In genomic region chr10:59091556-59091955, GRCm38 (mm10) we compare ENCODE assay signal across 22 mouse cellular contexts.
DNase-seq lines count a peak whose midpoint lies in the region; ATAC-seq and TF ChIP-seq lines count a peak whose summit lies in the region.
"Had no signal": no experiment of that assay in that cellular context is flagged by ENCODE, and none has a peak within 500 bp of the region (broad histone marks: within the 10 kb centered on the region; RNA-seq: fewer than 3 reads in every experiment).

No protein-coding gene starts in this region.

- no peaks in the 10 kb centered on the region for H3K79me2 ChIP-seq in heart, adult 2 months (replicated peaks; ENCODE audit: control insufficient read depth, insufficient read depth, low read length)

- no peak overlapping the region for H3K4me2 ChIP-seq in hindbrain, embryonic 13.5 days
- H3K4me2 ChIP-seq in hindbrain, embryonic 12.5 days (replicated peaks), result no peak overlapping the region
- no peak overlapping the region for H3K4me2 ChIP-seq in neural tube, embryonic 13.5 days
- no peak overlapping the region for H3K4me2 ChIP-seq in forebrain, postnatal 0 days (ENCODE audit: low read depth)
- H3K4me2 ChIP-seq: embryonic facial prominence, embryonic 15.5 days; limb, embryonic 12.5 days; liver, embryonic 11.5 days had no signal

- no peaks in the 10 kb centered on the region for H3K9me3 ChIP-seq in hindbrain, embryonic 13.5 days
- H3K9me3 ChIP-seq in hindbrain, embryonic 12.5 days (replicated peaks), result no peaks in the 10 kb centered on the region
- H3K9me3 ChIP-seq in neural tube, embryonic 13.5 days, result no peaks in the 10 kb centered on the region
- H3K9me3 ChIP-seq in forebrain, postnatal 0 days (ENCODE audit: low read length), result no peaks in the 10 kb centered on the region
- H3K9me3 ChIP-seq: embryonic facial prominence, embryonic 15.5 days; limb, embryonic 12.5 days had no signal

- H3K9ac ChIP-seq in hindbrain, embryonic 13.5 days, result no peak overlapping the region
- H3K9ac ChIP-seq in hindbrain, embryonic 12.5 days, result no peak overlapping the region
- H3K9ac ChIP-seq in neural tube, embryonic 13.5 days, result no peak overlapping the region
- no peak overlapping the region for H3K9ac ChIP-seq in forebrain, postnatal 0 days
- no peak overlapping the region for H3K9ac ChIP-seq in heart, adult 2 months (ENCODE audit: low read depth, low read length)
- H3K9ac ChIP-seq: embryonic facial prominence, embryonic 15.5 days; limb, embryonic 12.5 days; liver, postnatal 0 days had no signal

- H3K4me1 ChIP-seq in hindbrain, embryonic 13.5 days (replicated peaks), result peaks cover 59% of the 10 kb centered on the region
- H3K4me1 ChIP-seq in hindbrain, embryonic 12.5 days, result peaks cover 45% of the 10 kb centered on the region
- H3K4me1 ChIP-seq in neural tube, embryonic 13.5 days (replicated peaks), result peaks cover 48% of the 10 kb centered on the region
- peaks cover 40% of the 10 kb centered on the region for H3K4me1 ChIP-seq in forebrain, postnatal 0 days (ENCODE audit: insufficient read depth)
- no peaks in the 10 kb centered on the region for H3K4me1 ChIP-seq in heart, adult 2 months (ENCODE audit: control insufficient read depth, insufficient read depth, low read length)
- H3K4me1 ChIP-seq in thymus, adult 2 months (replicated peaks; ENCODE audit: control insufficient read depth, insufficient read depth, low read length), result no peaks in the 10 kb centered on the region
- H3K4me1 ChIP-seq: limb, embryonic 12.5 days had no signal

- peak overlapping the region; percentile 87 for H3K27ac ChIP-seq in hindbrain, embryonic 13.5 days
- H3K27ac ChIP-seq in hindbrain, embryonic 12.5 days, result no peak overlapping the region
- H3K27ac ChIP-seq in neural tube, embryonic 13.5 days (replicated peaks), result peak overlapping the region; percentile 79
- H3K27ac ChIP-seq in forebrain, postnatal 0 days (ENCODE audit: low read depth, low read length), result peak overlapping the region; percentile 88
- no peak overlapping the region for H3K27ac ChIP-seq in heart, adult 2 months
- H3K27ac ChIP-seq in thymus, adult 2 months (ENCODE audit: control insufficient read depth, insufficient read depth, low read length), result no peak overlapping the region
- H3K27ac ChIP-seq: embryonic facial prominence, embryonic 15.5 days; kidney, postnatal 0 days; limb, embryonic 12.5 days; macrophage had no signal

- no peak for TF ChIP-seq POLR2A in heart, adult 2 months (IDR thresholded peaks at IDR 0.05; ENCODE audit: insufficient read depth, low read depth, low read length)
- no peak for TF ChIP-seq POLR2A in thymus, adult 2 months (IDR thresholded peaks at IDR 0.05; ENCODE audit: control insufficient read depth, extremely low read depth, insufficient read depth, low read length, poor library complexity)

- no peak for DNase-seq in neural tube, embryonic 10.5 days (ENCODE audit: extremely low spot score, low spot score)
- DNase-seq in forebrain, postnatal 0 days, result no peak
- no peak for DNase-seq in heart, adult 2 months
- DNase-seq in thymus, adult 2 months, result no peak
- DNase-seq: adrenal gland, postnatal 25 days; cerebellum, adult 9-10 months; gastrocnemius, postnatal 10 days; kidney, adult 18-20 months; liver, postnatal 0 days; right cerebral cortex, postnatal 25 days; spleen, adult 18-20 months; thymus, postnatal 25 days had no signal

- ATAC-seq in hindbrain, embryonic 13.5 days (ENCODE audit: low FRiP score), result no peak
- no peak for ATAC-seq in hindbrain, embryonic 12.5 days (ENCODE audit: low FRiP score)
- no peak for ATAC-seq in neural tube, embryonic 13.5 days (ENCODE audit: low read depth)
- no peak for ATAC-seq in forebrain, postnatal 0 days
- ATAC-seq: inflammation-experienced regulatory T-cells, adult 6 months; liver, postnatal 0 days; lung, postnatal 0 days had no signal

- TF ChIP-seq CTCF in forebrain, postnatal 0 days (IDR thresholded peaks at IDR 0.05; ENCODE audit: low read depth), result no peak
- no peak for TF ChIP-seq CTCF in heart, adult 2 months (IDR thresholded peaks at IDR 0.05)
- no peak for TF ChIP-seq CTCF in thymus, adult 2 months (IDR thresholded peaks at IDR 0.05; ENCODE audit: borderline replicate concordance, control insufficient read depth, extremely low read depth, insufficient read depth, low read length, poor library complexity)

- intact Hi-C loops in heart, adult 2 months (cut with DNase I), result no loop called here

- H3K27me3 ChIP-seq in hindbrain, embryonic 13.5 days, result peaks cover 17% of the 10 kb centered on the region; the same call in 1 of the 2 replicates
- peaks cover 25% of the 10 kb centered on the region for H3K27me3 ChIP-seq in hindbrain, embryonic 12.5 days
- H3K27me3 ChIP-seq in neural tube, embryonic 13.5 days, result no peaks in the 10 kb centered on the region
- no peaks in the 10 kb centered on the region for H3K27me3 ChIP-seq in forebrain, postnatal 0 days (ENCODE audit: insufficient read depth, low read length)
- no peaks in the 10 kb centered on the region for H3K27me3 ChIP-seq in heart, adult 2 months (ENCODE audit: control insufficient read depth, insufficient read depth, low read length)
- H3K27me3 ChIP-seq in thymus, adult 2 months (ENCODE audit: control insufficient read depth, insufficient read depth, low read length), result no peaks in the 10 kb centered on the region
- H3K27me3 ChIP-seq: embryonic facial prominence, embryonic 15.5 days; limb, embryonic 12.5 days had no signal

- H3K4me3 ChIP-seq in hindbrain, embryonic 13.5 days, result no peak overlapping the region
- H3K4me3 ChIP-seq in hindbrain, embryonic 12.5 days, result no peak overlapping the region
- no peak overlapping the region for H3K4me3 ChIP-seq in neural tube, embryonic 13.5 days
- no peak overlapping the region for H3K4me3 ChIP-seq in forebrain, postnatal 0 days (ENCODE audit: low read depth, low read length)
- H3K4me3 ChIP-seq in heart, adult 2 months, result no peak overlapping the region
- no peak overlapping the region for H3K4me3 ChIP-seq in thymus, adult 2 months (ENCODE audit: control insufficient read depth, insufficient read depth, low read length)
- H3K4me3 ChIP-seq: embryonic facial prominence, embryonic 15.5 days; limb, embryonic 12.5 days had no signal

- WGBS in hindbrain, embryonic 13.5 days, result 89% methylated on average over 8 of the region's 8 CpGs
- 91% methylated on average over 8 of the region's 8 CpGs for WGBS in hindbrain, embryonic 12.5 days
- 91% methylated on average over 8 of the region's 8 CpGs for WGBS in neural tube, embryonic 13.5 days
- 66% methylated on average over 8 of the region's 8 CpGs for whole genome bisulfite sequencing in forebrain, postnatal 0 days
- WGBS in heart, adult 2 months, result 84% methylated on average over 8 of the region's 8 CpGs
- 91% methylated on average over 8 of the region's 8 CpGs for WGBS in thymus, adult 2 months

- no peak for TF ChIP-seq EP300 in heart, adult 2 months (IDR thresholded peaks at IDR 0.05; ENCODE audit: insufficient read depth, low read depth, low read length)

- no peaks in the 10 kb centered on the region for H3K36me3 ChIP-seq in hindbrain, embryonic 13.5 days
- H3K36me3 ChIP-seq in hindbrain, embryonic 12.5 days, result no peaks in the 10 kb centered on the region
- no peaks in the 10 kb centered on the region for H3K36me3 ChIP-seq in neural tube, embryonic 13.5 days
- peaks cover 12% of the 10 kb centered on the region for H3K36me3 ChIP-seq in forebrain, postnatal 0 days (ENCODE audit: insufficient read depth)
- H3K36me3 ChIP-seq in heart, adult 2 months (ENCODE audit: control insufficient read depth, insufficient read depth, low read length), result no peaks in the 10 kb centered on the region
- H3K36me3 ChIP-seq in thymus, adult 2 months (ENCODE audit: control insufficient read depth, insufficient read depth, low read length), result no peaks in the 10 kb centered on the region
- H3K36me3 ChIP-seq: limb, embryonic 12.5 days had no signal

Comparison
In these comparisons a context has a peak if more than half of its experiments do, and no peak if none do; other contexts are left out.
1. H3K27ac ChIP-seq: peak in hindbrain, embryonic 13.5 days (single experiment), neural tube, embryonic 13.5 days (single experiment) and forebrain, postnatal 0 days (single experiment); none in hindbrain, embryonic 12.5 days (single experiment), heart, adult 2 months (single experiment) and thymus, adult 2 months (single experiment).